ENCODE assay signal across 7 mouse cellular contexts in the genomic region with DNA sequence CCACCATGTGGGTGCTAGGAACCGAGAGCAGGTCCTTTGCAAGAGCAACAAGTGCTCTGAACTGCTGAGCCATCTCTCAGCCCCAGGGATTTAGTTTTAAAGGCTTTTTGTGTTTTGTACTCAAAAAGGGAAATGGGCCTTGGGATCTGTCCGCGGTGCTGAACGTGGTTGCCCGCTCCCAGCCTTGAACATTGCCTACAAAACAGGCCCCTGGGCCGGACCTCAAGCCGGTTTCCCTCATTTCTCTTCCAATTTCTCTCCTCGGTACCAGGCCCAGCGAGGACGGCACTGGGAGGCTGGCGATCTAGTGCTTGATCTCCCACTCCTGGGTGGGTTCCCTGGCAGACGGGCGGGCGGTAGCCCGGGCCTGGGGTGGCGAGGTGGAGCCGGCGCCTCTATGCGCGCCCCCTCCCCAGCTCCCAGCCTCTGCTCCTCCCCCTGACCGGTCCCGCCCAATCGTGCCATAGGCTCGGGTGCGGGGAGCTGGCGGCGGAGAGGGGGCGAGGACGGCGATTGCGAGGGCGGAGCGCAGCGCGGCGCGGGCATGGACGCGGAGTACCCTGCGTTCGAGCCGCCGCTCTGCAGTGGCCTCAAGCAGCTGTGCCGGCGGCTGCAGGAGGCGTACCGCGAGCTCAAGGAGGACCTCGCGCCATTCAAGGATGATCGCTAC. TPM values are rescaled to one million over a fixed set of nuclear protein-coding genes. Genes with fewer than 3 reads are reported as not detected.
DNase-seq lines count a peak whose midpoint lies in the region; ATAC-seq and TF ChIP-seq lines count a peak whose summit lies in the region.
"Not testable (repeated sequence)": the region's sequence is repeated elsewhere in the genome, so short reads cannot be mapped to it uniquely, and the experiment has no call there.

Gene Tmem181a, plus strand, starts transcription at position 461 of the 670 bp plus-strand sequence.

- ATAC-seq in heart, embryonic 15.5 days (replicated peaks; ENCODE audit: insufficient number of reproducible peaks, insufficient read depth, low FRiP score, low read depth): not testable (repeated sequence)
- peak; percentile 71 for ATAC-seq in intestine, embryonic 15.5 days
- ATAC-seq in lung, embryonic 14.5 days (ENCODE audit: insufficient read depth): peak; percentile 76; the same call in 1 of the 2 replicates
- peak; percentile 72 for ATAC-seq in neural tube, embryonic 12.5 days (ENCODE audit: low FRiP score, low read depth)

- not testable (repeated sequence) for TF ChIP-seq POLR2A in bone marrow, adult 2 months (IDR thresholded peaks at IDR 0.05; ENCODE audit: borderline replicate concordance, control insufficient read depth, low read depth, low read length)

- not testable (repeated sequence) for H3K36me3 ChIP-seq in forebrain, embryonic 10.5 days (replicated peaks); heart, embryonic 15.5 days; intestine, embryonic 15.5 days; lung, embryonic 14.5 days (ENCODE audit: insufficient read depth); neural tube, embryonic 12.5 days

- TF ChIP-seq CTCF in bone marrow, adult 2 months (IDR thresholded peaks at IDR 0.05; ENCODE audit: control insufficient read depth, insufficient read depth, low read length); left cerebral cortex, adult 2 months (IDR thresholded peaks at IDR 0.05); lung, embryonic 14.5 days (IDR thresholded peaks at IDR 0.05; ENCODE audit: low read depth): not testable (repeated sequence)

- not testable (repeated sequence) for H3K27ac ChIP-seq in bone marrow, adult 2 months (ENCODE audit: control insufficient read depth, insufficient read depth, low read depth, low read length, poor library complexity); forebrain, embryonic 10.5 days; heart, embryonic 15.5 days; intestine, embryonic 15.5 days; lung, embryonic 14.5 days (ENCODE audit: low read depth); neural tube, embryonic 12.5 days
- H3K27ac ChIP-seq in left cerebral cortex, adult 2 months: peak within 1 kb of the TSS; percentile 93

- H3K27me3 ChIP-seq in forebrain, embryonic 10.5 days (ENCODE audit: poor library complexity, severe bottlenecking); heart, embryonic 15.5 days; intestine, embryonic 15.5 days (replicated peaks); lung, embryonic 14.5 days (ENCODE audit: insufficient read depth, low read length); neural tube, embryonic 12.5 days (replicated peaks): not testable (repeated sequence)

- DNase-seq in forebrain, embryonic 10.5 days (ENCODE audit: extremely low spot score, low spot score); left cerebral cortex, adult 2 months (ENCODE audit: extremely low spot score in 1 of 2, low spot score in 2 of 2); lung, embryonic 14.5 days: not testable (repeated sequence)

- not testable (repeated sequence) for H3K9ac ChIP-seq in heart, embryonic 15.5 days; intestine, embryonic 15.5 days; lung, embryonic 14.5 days; neural tube, embryonic 12.5 days

- 3% methylated on average over 19 of the region's 51 CpGs for WGBS in bone marrow, adult 2 months
- under 1% methylated on average over 23 of the region's 51 CpGs for WGBS in forebrain, embryonic 10.5 days
- WGBS in heart, embryonic 15.5 days: 1% methylated on average over 15 of the region's 51 CpGs
- under 1% methylated on average over 28 of the region's 51 CpGs for WGBS in intestine, embryonic 15.5 days
- 2% methylated on average over 10 of the region's 51 CpGs for WGBS in lung, embryonic 14.5 days
- WGBS in neural tube, embryonic 12.5 days: 0% methylated on average over 8 of the region's 51 CpGs

- H3K9me3 ChIP-seq in forebrain, embryonic 10.5 days; heart, embryonic 15.5 days (replicated peaks); intestine, embryonic 15.5 days; lung, embryonic 14.5 days (ENCODE audit: low read depth, low read length); neural tube, embryonic 12.5 days: not testable (repeated sequence)

- intact Hi-C loops in left cerebral cortex, adult 2 months (cut with DNase I): not testable (repeated sequence)

- H3K4me3 ChIP-seq in bone marrow, adult 2 months (replicated peaks; ENCODE audit: control insufficient read depth, low read depth, low read length); heart, embryonic 15.5 days; intestine, embryonic 15.5 days (replicated peaks); lung, embryonic 14.5 days (ENCODE audit: low read depth, low read length): not testable (repeated sequence)
- H3K4me3 ChIP-seq in forebrain, embryonic 10.5 days: peak within 1 kb of the TSS; percentile 44
- H3K4me3 ChIP-seq in left cerebral cortex, adult 2 months: peak within 1 kb of the TSS; percentile 60
- H3K4me3 ChIP-seq in neural tube, embryonic 12.5 days: 0 out of 2 replicates have a peak within 1 kb of the TSS, but pooled peaks have one; percentile 21

- peak within 1 kb of the TSS; percentile 34; the same call in 1 of the 2 replicates for H3K4me2 ChIP-seq in heart, embryonic 15.5 days
- H3K4me2 ChIP-seq in intestine, embryonic 15.5 days (replicated peaks): peak within 1 kb of the TSS; percentile 45
- H3K4me2 ChIP-seq in lung, embryonic 14.5 days: peak within 1 kb of the TSS; percentile 44; the same call in 1 of the 2 replicates
- peak within 1 kb of the TSS; percentile 52 for H3K4me2 ChIP-seq in neural tube, embryonic 12.5 days (replicated peaks)

- H3K4me1 ChIP-seq in bone marrow, adult 2 months (ENCODE audit: control insufficient read depth, insufficient read depth, low read length); forebrain, embryonic 10.5 days; heart, embryonic 15.5 days (replicated peaks); intestine, embryonic 15.5 days (replicated peaks); lung, embryonic 14.5 days (ENCODE audit: insufficient read depth); neural tube, embryonic 12.5 days: not testable (repeated sequence)

RNA-seq across cellular contexts. Expression of gene Tmem181a, which starts in this region (rescaled TPM):
- 8.6 and 33.4 TPM in 2 replicates for polyA plus RNA-seq in bone marrow, adult 2 months (2011; ENCODE audit: insufficient read depth, insufficient read length, low replicate concordance, missing spikeins)
- 22.7 and 23.3 TPM in 2 replicates for polyA plus RNA-seq in forebrain, embryonic 10.5 days (2016; fragmentation: Nextera tagmentation; extraction: Ambion mirVana)
- polyA plus RNA-seq in heart, embryonic 15.5 days (2015; fragmentation: Nextera tagmentation; extraction: Ambion mirVana): 13.1 and 15.6 TPM in 2 replicates
- 19.5 and 19.7 TPM in 2 replicates for polyA plus RNA-seq in intestine, embryonic 15.5 days (2015; fragmentation: Nextera tagmentation; extraction: Ambion mirVana)
- 10 to 100 TPM; 62.8 to 63.6 TPM for total RNA-seq in left cerebral cortex, adult 2 months (2021)
- polyA plus RNA-seq in lung, embryonic 14.5 days (2014; fragmentation: Nextera tagmentation; extraction: Ambion mirVana): 25.1 and 27.0 TPM in 2 replicates
- polyA plus RNA-seq in neural tube, embryonic 12.5 days (2016; fragmentation: Nextera tagmentation; extraction: Ambion mirVana): 33.4 and 36.2 TPM in 2 replicates
